Mouse (Mus musculus) heart, postnatal 0 days (tissue): ENCODE results near the gene Jpt2. TPM values are rescaled to one million over a fixed set of nuclear protein-coding genes. Genes with fewer than 3 reads are reported as not detected.
"Not testable (repeated sequence)": the region's sequence is repeated elsewhere in the genome, so short reads cannot be mapped to it uniquely, and the experiment has no call there.

ENCODE experiments used
- ATAC-seq: fragments of 200-750 bp; cut with Nextera tagmentation; 2 replicates; pipeline ENCODE4 v1.8.0; 2017; ENCODE audit warnings: low read depth, moderate number of reproducible peaks, moderate library complexity; ENCODE audit not compliant: insufficient read depth
- DNase-seq: peaks from one replicate; pipeline ENCODE4 v3.0.0-alpha.2; 2016; ENCODE audit warnings: low spot score
- H3K27ac ChIP-seq: fragments of 300-500 bp; sonication (generic); 2 replicates; pipeline ENCODE4 v1.5.1; 2014; ENCODE audit warnings: low read depth, mild to moderate bottlenecking
- H3K27me3 ChIP-seq: fragments of 300-500 bp; sonication (generic); 2 replicates; pipeline ENCODE4 v1.6.1; 2014; ENCODE audit warnings: low read length, mixed read lengths; ENCODE audit not compliant: control insufficient read depth, insufficient read depth
- H3K36me3 ChIP-seq: fragments of 300-500 bp; sonication (generic); replicated peaks from 2 replicates; pipeline ENCODE4 v1.6.1; 2014; ENCODE audit warnings: low read length, mixed read lengths; ENCODE audit not compliant: control insufficient read depth, insufficient read depth
- H3K4me1 ChIP-seq: fragments of 300-500 bp; sonication (generic); 2 replicates; pipeline ENCODE4 v1.6.1; 2014; ENCODE audit warnings: antibody characterized with exemption; ENCODE audit not compliant: control insufficient read depth, insufficient read depth
- H3K4me2 ChIP-seq: fragments of 300-500 bp; sonication (generic); 2 replicates; pipeline ENCODE4 v1.6.1; 2014; ENCODE audit warnings: low read depth, mild to moderate bottlenecking, low read length, moderate library complexity
- H3K4me3 ChIP-seq: fragments of 300-500 bp; sonication (generic); 2 replicates; pipeline ENCODE4 v1.5.1; 2014; ENCODE audit warnings: low read depth, low read length
- H3K9ac ChIP-seq: fragments of 300-500 bp; sonication (generic); replicated peaks from 2 replicates; pipeline ENCODE4 v1.6.1; 2014; ENCODE audit warnings: low read depth, low read length, mixed read lengths
- H3K9me3 ChIP-seq: fragments of 300-500 bp; sonication (generic); replicated peaks from 2 replicates; pipeline ENCODE4 v1.6.1; 2016; ENCODE audit warnings: low read length; ENCODE audit not compliant: control insufficient read depth
- CTCF ChIP-seq: IDR thresholded peaks from 2 replicates; pipeline ENCODE4 v1.5.1; 2016; ENCODE audit warnings: antibody characterized with exemption, control low read depth, low read depth
- EP300 ChIP-seq: IDR thresholded peaks from 2 replicates; pipeline ENCODE4 v1.6.1; 2016; ENCODE audit warnings: antibody characterized with exemption, low read depth
- WGBS: fragments of 180-500 bp; shearing (Covaris S2); extraction: QIAGEN DNeasy Blood & Tissue Kit; methylation state at CpG from one replicate; pipeline ENCODE4 v1.1.7; 2014; 5-methylcytosine and 5-hydroxymethylcytosine counted together
- polyA plus RNA-seq: library from polyadenylated mRNA; unstranded; fragments of >200 nt; fragmentation: Nextera tagmentation; extraction: Ambion mirVana; gene quantifications from 2 replicates; pipeline ENCODE4 v1.2.1, GENCODE M21; 2015
- total RNA-seq: library from RNA; depleted of rRNA; stranded (reverse); fragments of >200 nt; gene quantifications from 2 replicates; pipeline ENCODE4 v1.2.3, GENCODE M21; 2014; ENCODE audit warnings: low replicate concordance

The Jpt2 gene
- total and polyA plus RNA-seq, 2 experiments from 2014 or later: 21.2 to 22.4 TPM

GRCm38 (mm10) chr17:24943036-24943435, 17.5 kb downstream of the Jpt2 start:
- Histone ChIP-seq H3K4me2 (no peak overlapping the region), H3K9me3 (no peaks in the 10 kb centered on the region), H3K36me3 (peaks cover 28% of the 10 kb centered on the region), H3K4me1 (no peaks in the 10 kb centered on the region), H3K4me3 (no peak overlapping the region), H3K27me3 (no peaks in the 10 kb centered on the region), H3K27ac (no peak overlapping the region), H3K9ac (no peak overlapping the region)
- TF ChIP-seq CTCF: no peak
- no peak for TF ChIP-seq EP300
- 87% methylated on average over 7 of the region's 7 CpGs for WGBS
- ATAC-seq: no peak
- no peak for DNase-seq

- H3K9me3 ChIP-seq, DNase-seq, H3K4me3 ChIP-seq, H3K27me3 ChIP-seq, H3K27ac ChIP-seq, H3K4me2 ChIP-seq, H3K4me1 ChIP-seq, ATAC-seq, H3K9ac ChIP-seq: not testable (repeated sequence)
- peak; percentile 55 for TF ChIP-seq CTCF
- 3% methylated on average over 2 of the region's 2 CpGs for WGBS
- H3K36me3 ChIP-seq: peaks cover 22% of the 10 kb centered on the region
These were observed 18.0 kb downstream of the Jpt2 start for GRCm38 (mm10) chr17:24942453-24942852.

- TF ChIP-seq CTCF (no peak), EP300 (no peak)
- 47% methylated on average over 6 of the region's 6 CpGs for WGBS
- no peak for DNase-seq
- H3K27ac ChIP-seq: peak overlapping the region; percentile 78
- peak overlapping the region; percentile 79 for H3K4me2 ChIP-seq
- no peaks in the 10 kb centered on the region for H3K9me3 ChIP-seq
- H3K36me3 ChIP-seq: no peaks in the 10 kb centered on the region
- peaks cover 18% of the 10 kb centered on the region for H3K4me1 ChIP-seq
- no peak for ATAC-seq
- H3K27me3 ChIP-seq: no peaks in the 10 kb centered on the region
- H3K9ac ChIP-seq: 0 out of 2 replicates have a peak overlapping the region, but pooled peaks have one; percentile 62
- peak overlapping the region; percentile 73 for H3K4me3 ChIP-seq
These were observed 23.2 kb downstream of the Jpt2 start for GRCm38 (mm10) chr17:24937266-24937665.

- Histone ChIP-seq H3K9ac (peak within 1 kb of the TSS; percentile 62), H3K36me3 (no peaks in the 10 kb centered on the region), H3K4me2 (peak within 1 kb of the TSS; percentile 79), H3K4me1 (peaks cover 18% of the 10 kb centered on the region), H3K27ac (peak within 1 kb of the TSS; percentile 78), H3K4me3 (peak within 1 kb of the TSS; percentile 73), H3K27me3 (no peaks in the 10 kb centered on the region), H3K9me3 (no peaks in the 10 kb centered on the region)
- under 1% methylated on average over 78 of the region's 78 CpGs for WGBS
- no peak for TF ChIP-seq EP300
- no peak; the same call in 1 of the 2 replicates for TF ChIP-seq CTCF
- ATAC-seq: peak; percentile 98
- DNase-seq: peak; percentile 92
These were observed 23.9 kb downstream of the Jpt2 start, which contains the start of gene Mapk8ip3 for GRCm38 (mm10) chr17:24936259-24937237. Gene Mapk8ip3 (minus strand): TSS chr17:24936977.

- H3K27ac ChIP-seq: no peak overlapping the region
- no peak for ATAC-seq
These were observed 24.8 kb downstream of the Jpt2 start for GRCm38 (mm10) chr17:24935666-24936065.

More at GRCm38 (mm10) chr17:24935666-24936065, 24.8 kb downstream of the Jpt2 start:
- Histone ChIP-seq H3K9ac (peak overlapping the region; percentile 62), H3K36me3 (no peaks in the 10 kb centered on the region), H3K9me3 (no peaks in the 10 kb centered on the region), H3K4me2 (peak overlapping the region; percentile 79), H3K4me3 (peak overlapping the region; percentile 73), H3K4me1 (peaks cover 18% of the 10 kb centered on the region), H3K27me3 (no peaks in the 10 kb centered on the region)
- TF ChIP-seq CTCF (no peak), EP300 (no peak)
- no peak for DNase-seq
